Mouse (Mus musculus) intestine, embryonic 15.5 days (tissue): ENCODE data around the gene Slc9a1. TPM values are rescaled to one million over a fixed set of nuclear protein-coding genes. Genes with fewer than 3 reads are reported as not detected.
A peak's percentile ranks its signal among the peaks of the same experiment; 100 is the strongest.

ENCODE experiments used
- ATAC-seq: fragments of 200-750 bp; cut with Nextera tagmentation; 2 replicates; pipeline ENCODE4 v1.8.0; 2017; ENCODE audit warnings: moderate TSS enrichment, moderate library complexity
- H3K27ac ChIP-seq: fragments of 300-500 bp; sonication (generic); 2 replicates; pipeline ENCODE4 v1.5.1; 2015; ENCODE audit warnings: mild to moderate bottlenecking, inconsistent platforms
- H3K27me3 ChIP-seq: fragments of 300-500 bp; sonication (generic); replicated peaks from 2 replicates; pipeline ENCODE4 v1.6.1; 2015; ENCODE audit warnings: inconsistent platforms
- H3K36me3 ChIP-seq: fragments of 300-500 bp; sonication (generic); 2 replicates; pipeline ENCODE4 v1.6.1; 2015; ENCODE audit warnings: inconsistent platforms
- H3K4me1 ChIP-seq: fragments of 300-500 bp; sonication (generic); replicated peaks from 2 replicates; pipeline ENCODE4 v1.6.1; 2015; ENCODE audit warnings: inconsistent platforms
- H3K4me2 ChIP-seq: fragments of 300-500 bp; sonication (generic); replicated peaks from 2 replicates; pipeline ENCODE4 v1.6.1; 2015; ENCODE audit warnings: mild to moderate bottlenecking, inconsistent platforms
- H3K4me3 ChIP-seq: fragments of 300-500 bp; sonication (generic); replicated peaks from 2 replicates; pipeline ENCODE4 v1.5.1; 2015; ENCODE audit warnings: inconsistent platforms
- H3K9ac ChIP-seq: fragments of 300-500 bp; sonication (generic); 2 replicates; pipeline ENCODE4 v1.6.1; 2015; ENCODE audit warnings: inconsistent platforms
- H3K9me3 ChIP-seq: fragments of 300-500 bp; sonication (generic); 2 replicates; pipeline ENCODE4 v1.6.1; 2016; ENCODE audit warnings: inconsistent platforms
- WGBS: fragments of 180-500 bp; shearing (Covaris S2); methylation state at CpG from one replicate; pipeline ENCODE4 v1.1.7; 2015; 5-methylcytosine and 5-hydroxymethylcytosine counted together
- polyA plus RNA-seq: library from polyadenylated mRNA; unstranded; fragments of >200 nt; fragmentation: Nextera tagmentation; extraction: Ambion mirVana; gene quantifications from 2 replicates; pipeline ENCODE4 v1.2.1, GENCODE M21; 2015

Gene Slc9a1
- polyA plus RNA-seq, 1 experiment from 2014 or later, result 8.5 TPM

DNA sequence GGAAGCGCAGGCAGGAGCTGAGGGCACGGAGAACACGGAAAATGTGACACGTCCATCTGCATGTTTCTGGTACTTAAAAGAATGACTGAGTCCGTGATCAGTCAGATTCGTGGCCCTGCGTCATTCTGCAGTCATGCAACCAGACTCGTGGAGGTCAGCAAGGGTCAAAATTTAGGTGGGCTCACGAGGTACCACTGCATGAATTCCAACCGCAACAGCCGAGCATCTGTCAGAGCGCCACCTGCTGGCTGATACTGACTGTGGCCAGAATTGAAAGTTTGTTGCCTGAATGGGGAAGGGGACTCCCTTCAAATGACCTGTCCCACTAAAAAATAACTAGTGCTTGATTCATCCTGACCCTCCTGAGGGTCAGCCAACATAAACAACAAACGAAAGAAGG is 80.2 kb downstream of the Slc9a1 start:
- Histone ChIP-seq H3K4me1 (peaks cover 13% of the 10 kb centered on the region), H3K4me2 (peak overlapping the region; percentile 28; the same call in 1 of the 2 replicates), H3K4me3 (no peak overlapping the region), H3K9me3 (no peaks in the 10 kb centered on the region), H3K36me3 (no peaks in the 10 kb centered on the region), H3K27ac (peak overlapping the region; percentile 54; the same call in 1 of the 2 replicates), H3K27me3 (no peaks in the 10 kb centered on the region), H3K9ac (no peak overlapping the region)
- no peak for ATAC-seq
- WGBS, result 16% methylated on average over 13 of the region's 13 CpGs

DNA sequence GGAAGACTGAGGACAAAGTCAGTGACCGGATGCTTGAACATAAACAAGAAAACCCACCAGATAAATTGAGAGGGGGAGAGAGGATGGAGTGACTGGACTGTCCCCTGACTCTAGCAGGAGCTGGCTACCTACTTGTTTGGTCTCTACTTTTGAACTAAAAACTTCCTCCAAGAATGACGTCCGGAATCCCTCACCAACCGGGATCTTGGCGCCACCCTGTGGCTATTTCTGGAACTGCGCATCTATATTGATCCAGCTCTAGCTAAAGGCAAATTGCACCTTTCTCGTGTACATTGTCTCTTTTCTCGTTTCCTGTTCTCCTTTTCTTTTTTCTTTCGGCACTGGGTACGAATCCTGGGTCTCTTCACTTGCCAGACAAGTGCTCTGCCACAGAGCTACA is 82.0 kb downstream of the Slc9a1 start:
- H3K4me1 ChIP-seq, result peaks cover 13% of the 10 kb centered on the region
- no peak overlapping the region for H3K4me3 ChIP-seq
- ATAC-seq, result peak; percentile 21; the same call in 1 of the 2 replicates
- no peak overlapping the region for H3K27ac ChIP-seq
- no peak overlapping the region for H3K4me2 ChIP-seq
- no peak overlapping the region for H3K9ac ChIP-seq
- H3K9me3 ChIP-seq, result no peaks in the 10 kb centered on the region
- no peaks in the 10 kb centered on the region for H3K27me3 ChIP-seq
- WGBS, result 7% methylated on average over 10 of the region's 10 CpGs
- no peaks in the 10 kb centered on the region for H3K36me3 ChIP-seq

DNA sequence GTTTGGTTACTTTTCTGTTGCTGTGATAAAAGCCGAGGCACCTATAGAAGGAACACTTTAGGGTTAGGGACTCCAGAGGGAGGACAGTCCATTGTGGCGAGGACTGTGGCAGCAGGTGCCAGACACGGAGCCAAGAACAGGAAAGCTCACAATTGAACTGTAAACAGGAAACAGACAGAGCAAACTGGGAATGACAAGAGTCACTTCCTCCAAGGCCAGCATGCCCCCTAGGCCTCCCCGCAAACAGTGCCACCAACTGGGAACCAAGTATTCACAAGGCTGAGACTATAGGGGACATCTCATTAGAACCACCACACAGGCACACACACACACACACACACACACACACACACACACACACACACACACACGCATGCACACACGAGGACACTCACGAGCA is 82.9 kb downstream of the Slc9a1 start:
- Histone ChIP-seq H3K36me3 (no peaks in the 10 kb centered on the region), H3K9me3 (no peaks in the 10 kb centered on the region)

DNA sequence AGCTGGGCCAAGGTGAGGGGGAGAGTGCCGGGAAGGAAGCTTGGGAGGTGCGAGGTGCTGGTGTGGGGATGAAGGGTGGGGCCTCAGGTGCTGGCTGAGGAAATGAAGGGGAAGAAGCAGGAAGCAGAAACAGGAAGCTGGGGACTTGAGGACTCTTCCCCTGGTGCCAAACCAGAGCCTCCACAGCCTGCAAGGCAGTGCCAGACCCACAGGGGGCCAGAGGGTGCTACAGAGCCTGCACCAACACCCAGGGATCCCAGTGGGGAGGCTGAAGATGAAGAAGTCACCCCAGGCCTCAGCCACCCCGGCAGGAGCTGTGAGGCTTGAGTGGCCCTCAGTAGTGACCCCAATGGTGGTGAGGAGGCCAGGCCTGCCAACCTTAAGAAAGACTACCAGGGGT is 88.5 kb downstream of the Slc9a1 start:
- no peak overlapping the region for H3K9ac ChIP-seq
- 64% methylated on average over 3 of the region's 3 CpGs for WGBS
- H3K27ac ChIP-seq, result no peak overlapping the region
- H3K4me1 ChIP-seq, result peaks cover 5% of the 10 kb centered on the region; the same call in 1 of the 2 replicates
- no peak overlapping the region for H3K4me3 ChIP-seq
- no peaks in the 10 kb centered on the region for H3K27me3 ChIP-seq
- no peak for ATAC-seq
- no peak overlapping the region for H3K4me2 ChIP-seq
- no peaks in the 10 kb centered on the region for H3K36me3 ChIP-seq
- H3K9me3 ChIP-seq, result no peaks in the 10 kb centered on the region

More for the DNA sequence above, 82.9 kb downstream of the Slc9a1 start:
- 66% methylated on average over 6 of the region's 7 CpGs for WGBS
- H3K4me2 ChIP-seq, result no peak overlapping the region
- H3K9ac ChIP-seq, result no peak overlapping the region
- no peaks in the 10 kb centered on the region for H3K27me3 ChIP-seq
- H3K4me3 ChIP-seq, result no peak overlapping the region
- no peak for ATAC-seq
- peaks cover 13% of the 10 kb centered on the region for H3K4me1 ChIP-seq
- H3K27ac ChIP-seq, result no peak overlapping the region

DNA sequence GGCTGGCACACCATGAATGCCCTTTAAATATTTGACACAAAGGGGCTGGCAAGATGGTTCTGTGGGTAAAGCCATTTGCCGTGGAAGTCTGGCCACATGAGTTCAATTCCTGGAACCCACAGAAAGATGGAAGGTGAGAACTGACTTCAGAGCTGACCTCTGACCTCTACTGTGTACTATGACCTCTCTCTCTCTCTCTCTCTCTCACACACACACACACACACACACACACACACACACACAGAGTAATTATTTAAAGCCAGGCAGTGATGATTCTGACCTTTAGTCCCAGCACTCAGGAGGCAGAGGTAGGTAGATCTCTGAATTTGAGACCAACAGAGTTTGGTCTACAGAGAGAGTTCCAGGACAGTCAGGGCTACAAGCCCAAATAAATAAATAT is 90.5 kb downstream of the Slc9a1 start:
- 77% methylated on average over 1 of the region's 1 CpGs for WGBS
- H3K27me3 ChIP-seq, result no peaks in the 10 kb centered on the region
- no peak overlapping the region for H3K27ac ChIP-seq
- H3K4me2 ChIP-seq, result no peak overlapping the region
- ATAC-seq, result no peak
- no peaks in the 10 kb centered on the region for H3K36me3 ChIP-seq
- H3K4me3 ChIP-seq, result no peak overlapping the region
- H3K9ac ChIP-seq, result no peak overlapping the region
- H3K9me3 ChIP-seq, result no peaks in the 10 kb centered on the region
- peaks cover 6% of the 10 kb centered on the region; the same call in 1 of the 2 replicates for H3K4me1 ChIP-seq

DNA sequence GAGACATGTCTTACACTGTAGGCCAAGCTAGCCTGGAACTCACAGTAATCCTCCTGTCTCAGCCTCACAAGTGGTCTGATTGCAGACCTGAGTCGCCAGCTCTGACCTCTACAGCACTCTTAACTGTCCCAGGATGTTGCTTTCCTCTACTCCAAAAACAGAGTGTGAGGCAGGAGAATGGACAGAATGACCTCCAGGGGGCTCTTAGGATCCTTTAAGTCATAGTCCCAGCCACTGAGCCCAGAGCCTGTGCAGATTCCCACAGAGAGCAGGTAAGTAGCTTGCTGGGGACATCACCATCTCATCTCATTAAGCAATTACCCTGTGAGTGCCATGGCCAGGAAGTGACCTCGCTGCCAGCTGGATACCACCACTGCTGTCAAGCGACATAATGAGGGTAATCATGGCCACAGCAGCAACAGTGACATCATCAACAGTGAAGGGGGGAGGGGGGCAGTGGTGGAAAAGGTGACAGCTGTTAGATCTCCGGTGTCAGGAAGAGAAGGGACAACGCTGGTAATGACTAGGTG is 91.4 kb downstream of the Slc9a1 start:
- no peak overlapping the region for H3K4me2 ChIP-seq
- H3K27me3 ChIP-seq, result no peaks in the 10 kb centered on the region
- no peaks in the 10 kb centered on the region for H3K9me3 ChIP-seq
- H3K9ac ChIP-seq, result no peak overlapping the region
- no peak overlapping the region for H3K27ac ChIP-seq
- no peak overlapping the region for H3K4me3 ChIP-seq
- peaks cover 6% of the 10 kb centered on the region; the same call in 1 of the 2 replicates for H3K4me1 ChIP-seq
- WGBS, result 50% methylated on average over 5 of the region's 5 CpGs
- ATAC-seq, result no peak
- H3K36me3 ChIP-seq, result no peaks in the 10 kb centered on the region

DNA sequence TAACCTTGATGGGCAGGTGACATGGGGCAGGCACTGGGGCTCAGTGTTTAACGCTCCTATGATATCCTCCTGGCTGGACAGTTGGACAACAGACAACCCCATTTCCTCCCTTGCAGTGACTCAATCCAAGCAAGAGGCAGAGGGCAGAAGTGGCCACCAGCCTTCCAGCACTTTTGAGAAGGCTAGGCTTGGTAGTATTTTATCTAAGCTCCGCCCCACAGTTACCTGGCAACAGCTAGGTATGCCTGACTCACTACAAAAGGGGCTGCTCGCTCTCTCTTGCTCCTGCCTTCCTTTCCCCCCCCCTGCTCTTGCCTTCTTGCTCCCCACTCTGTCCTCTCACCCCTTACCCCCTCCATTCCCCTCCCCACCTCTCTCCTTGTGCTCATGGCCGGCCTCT is 91.9 kb downstream of the Slc9a1 start:
- Histone ChIP-seq H3K27ac (no peak overlapping the region), H3K9me3 (no peaks in the 10 kb centered on the region), H3K36me3 (no peaks in the 10 kb centered on the region), H3K9ac (no peak overlapping the region), H3K4me1 (peaks cover 6% of the 10 kb centered on the region; the same call in 1 of the 2 replicates), H3K27me3 (no peaks in the 10 kb centered on the region), H3K4me3 (no peak overlapping the region), H3K4me2 (no peak overlapping the region)
- 67% methylated on average over 4 of the region's 4 CpGs for WGBS
- ATAC-seq, result no peak

DNA sequence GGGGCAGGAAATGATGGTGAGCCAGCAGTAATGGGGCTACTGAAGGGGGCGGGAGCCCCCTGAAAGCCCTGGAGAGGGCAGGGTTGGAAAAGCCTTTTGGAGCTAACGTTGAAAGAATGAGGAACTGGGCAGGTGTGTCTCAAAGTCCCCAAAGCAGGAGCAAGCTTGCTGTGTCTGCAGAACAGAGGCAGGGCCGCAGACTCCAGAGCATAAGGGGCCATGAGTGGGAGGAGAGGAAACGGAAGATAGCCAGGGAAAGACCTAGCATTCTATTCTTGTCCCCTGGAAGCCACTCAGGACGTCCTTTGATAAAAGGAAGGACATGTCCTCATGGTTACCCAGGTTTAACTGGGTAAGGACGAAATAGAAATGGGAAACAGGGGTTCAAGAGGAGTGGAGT is 93.7 kb downstream of the Slc9a1 start:
- Histone ChIP-seq H3K36me3 (no peaks in the 10 kb centered on the region), H3K4me3 (no peak overlapping the region), H3K4me1 (peaks cover 6% of the 10 kb centered on the region; the same call in 1 of the 2 replicates), H3K4me2 (no peak overlapping the region), H3K27me3 (no peaks in the 10 kb centered on the region), H3K9ac (peak overlapping the region; percentile 1; the same call in 1 of the 2 replicates), H3K9me3 (no peaks in the 10 kb centered on the region), H3K27ac (no peak overlapping the region)
- WGBS, result 50% methylated on average over 6 of the region's 6 CpGs
- peak; percentile 37; the same call in 1 of the 2 replicates for ATAC-seq

DNA sequence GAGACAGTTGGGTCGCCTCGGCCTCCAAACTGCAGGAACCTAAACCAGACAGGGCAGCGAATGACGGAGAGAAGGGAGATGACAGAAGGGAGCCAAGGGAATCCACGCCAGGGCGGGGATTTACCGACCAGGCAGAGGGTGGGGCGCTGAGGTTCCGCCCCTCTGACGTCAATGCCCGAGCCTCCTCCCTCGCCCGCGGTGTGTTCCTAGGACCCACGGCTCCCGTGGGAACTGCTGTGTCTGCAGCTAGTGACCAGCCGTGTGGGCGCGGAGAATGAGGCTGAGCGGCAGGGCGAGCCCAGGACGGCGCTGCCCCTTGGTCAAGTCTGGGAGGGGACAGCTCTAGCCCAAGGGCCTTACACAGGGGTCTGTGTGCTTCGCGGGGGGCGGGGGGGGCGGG is 98.6 kb downstream of the Slc9a1 start:
- no peaks in the 10 kb centered on the region for H3K36me3 ChIP-seq
- under 1% methylated on average over 27 of the region's 27 CpGs for WGBS
- peaks cover 4% of the 10 kb centered on the region; the same call in 1 of the 2 replicates for H3K4me1 ChIP-seq
- no peaks in the 10 kb centered on the region for H3K27me3 ChIP-seq
- no peaks in the 10 kb centered on the region for H3K9me3 ChIP-seq
- H3K27ac ChIP-seq, result no peak overlapping the region
- peak overlapping the region; percentile 98 for H3K4me2 ChIP-seq
- peak overlapping the region; percentile 51 for H3K4me3 ChIP-seq
- H3K9ac ChIP-seq, result peak overlapping the region; percentile 52
- ATAC-seq, result peak; percentile 83

DNA sequence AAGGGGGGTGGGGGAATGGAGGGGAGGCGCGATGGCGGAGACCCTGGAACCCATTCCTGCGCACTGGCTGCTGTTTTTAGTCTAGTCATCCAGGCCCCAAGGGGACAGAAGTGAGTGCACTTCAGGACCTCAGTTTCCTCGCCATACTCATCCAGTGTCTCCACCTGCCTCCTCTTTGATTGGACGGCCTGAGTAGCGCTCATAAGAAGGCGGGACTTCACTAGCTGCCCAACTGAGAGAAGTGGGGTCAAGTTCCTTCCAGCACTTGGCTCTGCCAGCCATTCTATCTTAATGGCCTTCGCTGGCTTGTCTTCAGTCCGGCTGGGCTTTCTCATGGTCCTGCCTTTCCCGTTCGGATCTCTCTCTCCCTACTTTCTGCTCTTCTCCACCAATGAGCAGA is 99.6 kb downstream of the Slc9a1 start:
- Histone ChIP-seq H3K27me3 (no peaks in the 10 kb centered on the region), H3K36me3 (no peaks in the 10 kb centered on the region), H3K4me3 (no peak overlapping the region), H3K27ac (no peak overlapping the region), H3K9me3 (no peaks in the 10 kb centered on the region), H3K9ac (no peak overlapping the region), H3K4me2 (peak overlapping the region; percentile 98), H3K4me1 (0 out of 2 replicates have a peak, but pooled peaks cover 4% of the 10 kb centered on the region)
- WGBS, result 10% methylated on average over 12 of the region's 12 CpGs
- peak; percentile 54 for ATAC-seq

DNA sequence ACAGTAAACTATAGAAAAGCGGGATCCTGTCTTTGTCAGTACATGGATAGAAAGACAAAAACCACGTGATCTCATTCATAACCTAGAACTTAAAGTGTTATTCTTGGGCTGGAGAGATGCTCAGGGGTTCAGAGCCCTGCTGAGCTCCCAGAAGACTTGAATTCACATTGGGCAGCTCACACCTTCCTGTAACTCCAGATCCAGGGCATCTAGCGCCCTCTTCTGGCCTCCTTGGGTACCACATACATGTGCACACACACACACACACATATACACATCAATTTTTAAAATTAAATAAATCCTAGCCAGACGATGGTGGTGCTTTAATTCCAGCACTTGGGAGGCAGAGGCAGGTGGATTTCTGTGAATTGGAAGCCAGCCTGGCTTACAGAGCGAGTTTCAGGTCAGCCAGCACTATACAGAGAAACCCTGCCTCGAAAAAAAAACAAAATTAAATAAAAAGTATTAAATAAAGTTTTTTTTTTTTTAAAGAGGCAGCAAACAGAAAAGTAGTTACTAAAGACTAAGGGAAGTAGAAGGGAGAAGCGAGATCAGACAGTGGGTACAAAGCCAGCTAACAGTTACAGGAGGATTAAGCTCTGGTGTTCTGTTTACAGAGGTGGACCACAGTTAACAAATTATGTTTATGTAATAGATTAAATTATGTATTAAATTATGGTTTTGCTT is 101.8 kb downstream of the Slc9a1 start:
- Histone ChIP-seq H3K36me3 (no peaks in the 10 kb centered on the region), H3K27ac (no peak overlapping the region), H3K9me3 (no peaks in the 10 kb centered on the region), H3K4me2 (no peak overlapping the region), H3K4me1 (0 out of 2 replicates have a peak, but pooled peaks cover 4% of the 10 kb centered on the region), H3K9ac (no peak overlapping the region), H3K4me3 (no peak overlapping the region), H3K27me3 (0 out of 2 replicates have a peak, but pooled peaks cover 2% of the 10 kb centered on the region)
- 78% methylated on average over 7 of the region's 7 CpGs for WGBS
- no peak for ATAC-seq
